Mouse (Mus musculus) testis, postnatal 10 days (tissue): ENCODE data around the gene Alyref2.
"Not testable (repeated sequence)": the region's sequence is repeated elsewhere in the genome, so short reads cannot be mapped to it uniquely, and the experiment has no call there.

Experiments
- DNase-seq: peaks from one replicate; pipeline ENCODE4 v3.0.0; 2021; ENCODE audit warnings: low spot score

The Alyref2 gene

GRCm38 (mm10) chr1:171503250-171503591 lies at the start of gene Alyref2:
Gene Alyref2, plus strand, starts transcription at chr1:171503478.
- peak; percentile 94 for DNase-seq

- no peak for DNase-seq
These were observed 48.4 kb upstream of the Alyref2 start for GRCm38 (mm10) chr1:171454926-171455325.

GRCm38 (mm10) chr1:171457568-171457967 lies 45.7 kb upstream of the Alyref2 start:
- no peak for DNase-seq

DNA sequence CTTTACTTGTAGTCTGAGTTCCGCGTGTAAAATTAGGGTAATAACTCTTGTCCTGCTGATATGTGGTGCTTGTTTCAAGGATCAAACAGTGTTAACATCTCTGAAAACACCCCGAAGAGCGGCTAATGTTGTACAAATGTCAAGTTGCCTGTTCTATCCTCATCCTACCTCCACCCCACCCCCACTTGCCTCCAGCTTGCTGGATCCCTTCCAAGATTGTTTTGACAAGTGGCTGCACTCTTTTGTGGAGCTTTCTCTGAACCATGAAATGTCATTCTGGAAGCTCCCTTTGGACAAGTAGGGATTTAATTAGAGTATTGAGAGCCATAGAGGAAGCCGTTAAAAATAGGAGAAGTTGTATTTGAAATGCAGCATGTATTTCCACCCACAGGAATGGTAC lies 43.5 kb upstream of the Alyref2 start:
- DNase-seq = no peak

DNA sequence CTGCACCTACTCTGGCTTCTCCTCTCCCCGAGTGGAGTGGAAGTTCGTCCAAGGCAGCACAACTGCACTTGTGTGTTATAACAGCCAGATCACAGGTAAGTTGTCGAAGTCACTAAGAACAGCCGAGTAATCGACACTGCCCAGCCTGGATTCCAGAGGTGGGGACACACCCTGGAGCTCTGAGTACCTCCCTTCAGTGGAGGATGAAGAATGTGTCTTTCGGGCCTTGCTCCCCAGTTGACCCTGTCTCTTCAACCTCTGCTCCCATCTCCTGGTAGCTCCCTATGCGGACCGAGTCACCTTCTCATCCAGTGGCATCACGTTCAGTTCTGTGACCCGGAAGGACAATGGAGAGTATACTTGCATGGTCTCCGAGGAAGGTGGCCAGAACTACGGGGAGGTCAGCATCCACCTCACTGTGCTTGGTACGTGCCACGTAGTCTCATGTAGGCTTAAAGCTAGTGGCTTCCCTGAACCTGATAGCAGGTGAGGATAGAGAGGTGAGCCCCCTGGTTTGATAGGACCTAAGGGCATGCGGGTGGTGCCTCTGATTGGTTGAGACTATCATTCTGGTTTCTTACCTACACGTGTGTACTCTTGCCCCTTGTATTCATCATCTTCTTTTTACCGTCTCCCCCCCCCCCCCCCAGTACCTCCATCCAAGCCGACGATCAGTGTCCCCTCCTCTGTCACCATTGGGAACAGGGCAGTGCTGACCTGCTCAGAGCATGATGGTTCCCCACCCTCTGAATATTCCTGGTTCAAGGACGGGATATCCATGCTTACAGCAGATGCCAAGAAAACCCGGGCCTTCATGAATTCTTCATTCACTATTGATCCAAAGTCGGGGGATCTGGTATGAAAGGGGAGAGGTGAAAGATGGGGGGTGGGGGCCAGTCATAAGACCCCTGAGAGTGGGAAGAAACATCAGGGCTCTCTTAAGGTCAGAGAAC lies 42.5 kb upstream of the Alyref2 start:
- DNase-seq = no peak

DNA sequence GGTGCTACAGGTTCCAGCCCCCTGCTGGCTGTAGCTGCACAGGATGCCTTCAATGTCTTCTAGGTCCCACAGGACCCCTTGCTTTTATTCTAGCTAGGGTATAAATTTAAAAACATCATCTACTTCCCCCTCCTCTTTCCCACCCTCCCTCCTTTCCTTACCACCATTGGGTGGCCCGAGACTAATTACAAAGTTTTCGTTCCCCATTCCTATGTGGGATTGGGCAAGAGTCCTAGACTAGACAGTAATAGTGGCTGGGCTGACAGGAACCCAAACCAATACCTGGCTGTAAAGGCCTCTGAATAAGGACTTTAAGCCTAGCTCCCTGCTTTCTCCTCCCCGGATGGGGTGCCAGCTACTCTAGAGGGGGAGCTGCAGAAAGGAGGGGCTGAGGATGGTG lies 40.1 kb upstream of the Alyref2 start:
- DNase-seq = no peak

- no peak for DNase-seq
These were observed 37.4 kb upstream of the Alyref2 start for GRCm38 (mm10) chr1:171465749-171466412.

GRCm38 (mm10) chr1:171466565-171466964 lies 36.7 kb upstream of the Alyref2 start:
- no peak for DNase-seq

GRCm38 (mm10) chr1:171469678-171470077 lies 33.6 kb upstream of the Alyref2 start:
- no peak for DNase-seq

DNA sequence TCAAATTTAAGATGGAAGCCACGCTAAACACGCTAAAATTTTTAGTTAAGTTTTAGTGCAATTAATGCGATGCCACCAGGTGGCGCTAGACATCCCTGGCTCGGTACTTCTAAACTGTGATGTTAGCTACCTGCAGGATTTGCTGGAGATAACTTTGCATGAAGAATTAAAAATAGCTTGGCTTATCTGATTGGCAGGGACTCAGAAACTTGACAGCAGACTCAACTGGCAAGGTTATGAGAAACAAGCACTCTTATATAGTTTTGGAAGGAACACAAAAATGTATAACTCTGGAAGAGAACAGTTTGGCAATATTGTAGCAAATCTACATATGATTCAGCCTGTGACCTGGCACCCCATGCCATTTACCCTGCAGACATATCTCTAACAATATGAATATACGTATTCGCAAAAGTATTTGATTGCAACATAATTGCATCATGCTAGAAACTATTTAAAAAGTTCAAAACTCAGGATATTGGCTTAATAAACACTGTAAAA lies 32.9 kb upstream of the Alyref2 start:
- peak; percentile 75 for DNase-seq

GRCm38 (mm10) chr1:171470896-171471295 lies 32.4 kb upstream of the Alyref2 start:
- no peak for DNase-seq

DNA sequence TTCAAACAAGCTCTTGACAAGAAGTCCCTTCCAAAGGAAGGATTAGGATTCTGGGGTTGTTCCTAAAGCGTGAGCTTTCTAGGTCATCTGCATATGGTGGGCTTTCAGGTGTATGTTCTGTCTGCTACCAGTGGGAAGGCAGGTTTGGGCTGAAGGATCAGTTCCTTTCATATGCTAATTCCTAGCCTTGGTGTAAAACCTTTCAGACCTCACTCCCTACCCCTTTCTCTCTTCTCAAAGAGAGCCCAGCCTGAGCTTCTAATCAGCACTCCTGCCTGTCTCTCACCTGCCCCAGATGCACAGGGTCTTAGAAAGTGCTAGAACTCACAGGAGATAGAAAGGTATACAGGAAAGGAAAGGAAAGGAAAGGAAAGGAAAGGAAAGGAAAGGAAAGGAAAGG lies 31.8 kb upstream of the Alyref2 start:
- DNase-seq = no peak

DNA sequence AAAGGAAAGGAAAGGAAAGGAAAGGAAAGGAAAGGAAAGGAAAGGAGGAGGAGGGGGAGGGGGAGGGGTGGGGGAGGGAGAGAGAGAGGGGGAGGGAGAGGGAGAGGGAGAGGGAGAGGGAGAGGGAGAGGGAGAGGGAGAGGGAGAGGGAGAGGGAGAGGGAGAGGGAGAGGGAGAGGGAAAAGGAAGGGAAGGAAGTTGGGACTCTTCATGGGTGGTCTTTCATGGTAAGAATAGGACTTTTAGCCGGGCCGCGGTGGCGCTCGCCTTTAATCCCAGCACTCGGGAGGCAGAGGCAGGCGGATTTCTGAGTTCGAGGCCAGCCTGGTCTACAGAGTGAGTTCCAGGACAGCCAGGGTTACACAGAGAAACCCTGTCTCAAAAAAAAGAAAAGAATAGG lies 31.3 kb upstream of the Alyref2 start:
- DNase-seq = not testable (repeated sequence)

- DNase-seq = no peak
These were observed 29.8 kb upstream of the Alyref2 start for GRCm38 (mm10) chr1:171473506-171473905.

DNA sequence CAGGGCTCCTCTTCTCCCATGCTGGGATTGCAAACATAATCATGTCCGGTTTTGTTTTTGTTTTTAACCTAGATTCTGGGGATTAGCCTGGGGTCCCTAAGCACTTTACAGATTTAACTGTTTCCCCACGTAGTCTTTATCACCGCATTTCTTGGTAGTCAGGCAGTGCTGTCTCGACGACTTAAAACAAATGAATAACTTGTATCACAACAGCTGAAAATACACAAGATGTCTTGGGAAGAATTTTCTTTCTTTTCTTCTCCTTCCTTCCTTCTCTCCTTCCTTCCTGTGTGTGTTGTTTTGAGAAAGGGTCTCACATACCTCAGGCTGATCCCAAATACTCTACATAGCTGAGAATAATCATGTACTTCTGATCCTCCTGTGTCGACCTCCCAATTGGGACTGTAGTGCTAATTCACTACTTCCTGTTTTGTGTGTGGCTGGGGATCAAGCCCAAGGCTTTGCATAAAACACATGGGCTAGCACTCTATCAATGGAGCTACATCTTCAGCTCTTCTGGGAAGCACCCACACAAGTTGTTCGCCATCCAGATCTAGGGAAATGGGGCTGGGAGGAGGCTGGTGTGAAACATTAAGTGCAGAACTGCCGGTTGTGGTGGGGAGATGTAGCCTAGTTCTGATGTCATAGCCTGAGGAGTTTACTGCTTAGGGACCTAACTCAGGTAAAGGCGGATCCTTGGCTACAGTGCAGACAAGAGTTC lies 29.2 kb upstream of the Alyref2 start:
- DNase-seq = no peak

GRCm38 (mm10) chr1:171477123-171477522 lies 26.2 kb upstream of the Alyref2 start:
- DNase-seq = no peak

DNA sequence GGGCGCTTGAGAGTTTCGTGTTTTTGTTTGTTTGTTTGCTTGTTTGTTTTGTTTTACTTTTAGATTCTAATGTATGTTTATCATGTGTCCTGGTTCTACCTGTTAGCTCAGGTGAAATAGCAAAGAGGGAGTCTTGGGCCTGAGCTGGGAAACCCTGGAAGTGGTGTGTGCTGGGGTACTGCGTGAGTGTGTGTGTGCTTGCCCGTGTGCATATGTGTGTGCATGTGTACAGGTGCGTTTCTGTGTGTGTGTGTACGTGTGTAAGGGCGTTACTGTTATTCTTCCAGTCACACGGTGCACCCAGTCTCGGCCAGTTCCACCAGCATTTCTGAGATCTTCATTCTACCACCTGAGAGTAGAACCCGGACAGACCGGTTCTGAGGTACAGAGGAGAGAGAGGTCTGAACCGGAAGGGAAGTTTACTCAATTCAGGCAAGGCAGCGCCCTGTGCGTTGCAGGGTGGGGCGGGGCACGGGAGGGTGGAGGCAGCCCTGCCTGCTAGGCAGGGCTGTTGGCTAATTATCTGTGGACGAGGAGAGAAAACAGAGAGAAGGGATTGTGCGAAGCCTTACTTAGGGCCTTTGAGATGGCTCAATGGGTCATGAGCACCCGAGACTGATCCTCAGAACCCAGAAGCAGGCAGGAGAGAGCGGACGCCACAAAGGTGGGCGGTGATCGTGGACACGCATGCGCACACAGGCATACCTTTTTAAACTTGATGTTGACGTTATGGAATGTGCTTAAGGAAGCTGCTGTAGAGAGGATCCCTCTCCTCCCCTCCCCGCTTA lies 25.3 kb upstream of the Alyref2 start:
- no peak for DNase-seq

DNA sequence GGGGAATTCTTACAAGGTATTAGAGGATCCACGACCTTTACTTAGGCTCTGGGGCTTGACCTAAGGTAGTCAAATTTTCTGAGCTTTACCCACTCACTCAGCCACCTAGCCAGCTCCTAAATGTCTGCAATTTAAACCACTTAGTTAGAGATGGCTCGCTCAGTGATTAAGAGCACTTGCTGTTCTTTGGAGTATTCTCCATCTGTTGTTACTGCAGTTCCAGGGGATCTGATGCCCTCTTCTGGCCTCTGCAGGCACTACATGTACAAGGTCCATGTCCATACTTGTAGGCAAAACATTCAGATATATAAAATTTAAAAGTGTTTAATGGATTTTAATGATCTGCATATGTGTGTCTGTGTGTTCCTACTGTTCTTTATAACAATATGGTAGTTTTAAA lies 24.3 kb upstream of the Alyref2 start:
- peak; percentile 86 for DNase-seq

- no peak for DNase-seq
These were observed 9.0 kb upstream of the Alyref2 start for GRCm38 (mm10) chr1:171494241-171494640.

DNA sequence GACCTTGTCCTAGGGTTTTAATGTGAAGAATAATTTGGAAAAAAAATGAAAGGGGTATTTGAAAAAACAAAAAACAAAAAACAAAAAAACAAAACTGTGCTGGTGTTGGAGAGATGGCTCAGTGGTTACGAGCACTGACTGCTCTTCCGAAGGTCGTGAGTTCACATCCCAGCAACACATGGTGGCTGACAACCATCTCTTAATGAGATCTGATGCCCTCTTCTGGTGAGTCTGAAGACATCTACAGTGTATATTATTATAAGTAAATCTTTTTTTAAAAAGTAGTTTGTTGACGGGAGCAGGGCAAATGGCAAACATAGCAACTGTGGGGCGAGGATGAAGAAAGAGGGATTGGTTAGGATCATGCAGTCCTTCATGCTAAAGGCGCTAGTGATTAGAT lies 7.9 kb upstream of the Alyref2 start:
- no peak for DNase-seq

- DNase-seq = no peak
These were observed 3.4 kb upstream of the Alyref2 start for GRCm38 (mm10) chr1:171499856-171500255.
